Mouse (Mus musculus) CH12.LX (cell line): ENCODE measurements at regions not wholly inside any gene's neighbourhood (a gene's known extent, or its start where the extent isn't known, plus 50 kb on each side); places are given as distances from the start of the nearest gene placed in this dataset.

Experiments used
- CTCF ChIP-seq, 2 experiments: IDR thresholded peaks in 1 of 2; conservative IDR thresholded peaks in 1 of 2; 2 replicates each; pipeline ENCODE4 v1.5.1; 2011 to 2012; ENCODE audit warnings: low read depth in 2 of 2, low read length in 2 of 2, improper control_type of control experiment in 1 of 2, inconsistent platforms in 1 of 2, mild to moderate bottlenecking in 1 of 2, moderate library complexity in 1 of 2
- EP300 ChIP-seq: IDR thresholded peaks from 2 replicates; pipeline ENCODE4 v1.6.1; 2011; ENCODE audit warnings: low read length, improper control_type of control experiment
- MYC ChIP-seq: IDR thresholded peaks from 2 replicates; pipeline ENCODE4 v1.6.1; 2011; ENCODE audit warnings: low read depth, mild to moderate bottlenecking, improper control_type of control experiment, low read length

DNA sequence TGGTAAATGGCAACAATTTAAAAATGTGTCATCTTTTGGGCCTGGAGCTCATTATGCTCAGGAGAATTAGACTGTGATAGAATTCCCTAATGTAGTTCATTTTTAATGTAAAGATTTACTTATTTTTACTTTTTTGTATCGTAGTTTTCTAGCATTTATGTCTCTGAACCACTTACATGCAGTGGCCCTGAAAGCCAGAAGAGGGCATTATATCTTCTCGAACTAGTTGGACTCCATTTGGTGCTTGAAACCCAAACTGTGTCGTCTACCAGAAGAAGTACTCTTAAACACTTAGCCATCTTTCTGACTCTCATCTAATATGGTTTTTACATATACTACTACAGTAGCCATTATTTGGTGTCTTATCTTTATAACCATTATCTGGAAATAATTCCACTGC, 75.2 kb upstream of the Grik2 start:
- TF ChIP-seq CTCF (conservative IDR thresholded peaks at IDR 0.05 in 1 of 2, IDR thresholded peaks at IDR 0.05 in 1 of 2; ENCODE audit: low read depth in 2 of 2, low read length in 2 of 2) (peak in 1 of 2 experiments; percentile 51; a peak in 2 of 4 replicates), EP300 (no peak), MYC (no peak)
